Mouse (Mus musculus): ENCODE measurements at regions not wholly inside any gene's neighbourhood (a gene's known extent, or its start where the extent isn't known, plus 50 kb on each side); places are given as distances from the start of the nearest gene placed in this dataset.

DNA sequence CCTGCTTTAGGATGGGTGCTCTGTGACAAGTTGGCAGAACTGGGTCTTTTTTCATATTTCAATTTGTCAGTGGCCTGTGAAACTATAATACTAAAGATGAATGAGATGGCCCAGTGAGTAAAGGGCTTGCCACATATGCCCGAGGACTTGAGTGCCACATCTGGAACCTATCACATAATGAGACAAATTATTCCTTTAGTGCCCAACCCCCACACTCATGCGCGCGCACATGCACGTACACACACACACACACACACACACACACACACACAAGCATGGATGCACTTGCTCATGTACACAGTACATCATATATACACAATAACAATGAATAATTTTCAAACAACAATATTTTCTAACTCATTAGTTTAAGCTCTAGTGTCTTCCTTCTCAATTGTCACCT is 555.9 kb downstream of the Cdh8 start:
- H3K27me3 ChIP-seq (ENCODE audit: control insufficient read depth, insufficient read depth, low read length), result no peaks in the 10 kb centered on the region
- TF ChIP-seq POLR2A (IDR thresholded peaks at IDR 0.05; ENCODE audit: borderline replicate concordance, extremely low read depth, insufficient read depth, insufficient read length), result no peak
- no peaks in the 10 kb centered on the region for H3K4me1 ChIP-seq (ENCODE audit: control insufficient read depth, insufficient read depth, low read length)
- H3K9me3 ChIP-seq (ENCODE audit: control insufficient read depth, low read length), result no peaks in the 10 kb centered on the region
- ATAC-seq (ENCODE audit: low FRiP score, low read depth) (no peak), DNase-seq (ENCODE audit: low spot score) (no peak)
- H3K4me3 ChIP-seq (replicated peaks; ENCODE audit: low read length), result no peak overlapping the region
- no peak overlapping the region for H3K9ac ChIP-seq (ENCODE audit: low read depth, low read length, severe bottlenecking)
- H3K27ac ChIP-seq (replicated peaks; ENCODE audit: low read depth, low read length), result no peak overlapping the region
- WGBS, result 30% methylated on average over 5 of the region's 5 CpGs
- H3K36me3 ChIP-seq (ENCODE audit: control insufficient read depth, insufficient read depth, low read length), result no peaks in the 10 kb centered on the region
- no peak overlapping the region for H3K4me2 ChIP-seq (replicated peaks; ENCODE audit: low read depth, low read length, severe bottlenecking)

DNA sequence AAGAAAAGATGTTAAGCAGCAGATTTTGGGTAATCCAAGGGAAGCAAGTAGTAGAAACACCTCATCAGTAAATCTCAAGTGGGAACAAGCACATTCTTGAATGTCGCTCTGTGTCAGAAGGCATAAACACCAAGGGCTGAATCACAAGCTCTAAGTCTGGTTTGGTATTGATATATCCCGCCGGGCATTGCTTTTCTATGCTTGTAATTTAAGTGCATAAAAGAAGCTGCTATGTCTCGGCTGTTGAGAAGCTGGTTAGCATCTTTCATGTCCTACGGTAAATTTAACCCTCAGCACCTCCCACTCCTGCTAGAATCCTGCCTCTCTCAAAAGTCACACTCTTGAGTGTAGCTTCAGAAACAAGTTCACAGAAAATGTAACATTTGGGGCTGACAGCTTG is 586.8 kb downstream of the Cdh8 start:
- H3K27ac ChIP-seq (replicated peaks; ENCODE audit: low read depth, low read length), result no peak overlapping the region
- no peak for TF ChIP-seq POLR2A (IDR thresholded peaks at IDR 0.05; ENCODE audit: borderline replicate concordance, extremely low read depth, insufficient read depth, insufficient read length)
- DNase-seq (ENCODE audit: low spot score), result peak; percentile 6
- H3K4me3 ChIP-seq (replicated peaks; ENCODE audit: low read length), result no peak overlapping the region
- peak; percentile 55; the same call in 1 of the 2 replicates for ATAC-seq (ENCODE audit: low FRiP score, low read depth)
- no peak overlapping the region for H3K4me2 ChIP-seq (replicated peaks; ENCODE audit: low read depth, low read length, severe bottlenecking)
- no peaks in the 10 kb centered on the region for H3K36me3 ChIP-seq (ENCODE audit: control insufficient read depth, insufficient read depth, low read length)
- 62% methylated on average over 5 of the region's 5 CpGs for WGBS
- H3K4me1 ChIP-seq (ENCODE audit: control insufficient read depth, insufficient read depth, low read length), result no peaks in the 10 kb centered on the region
- no peaks in the 10 kb centered on the region for H3K27me3 ChIP-seq (ENCODE audit: control insufficient read depth, insufficient read depth, low read length)
- H3K9ac ChIP-seq (ENCODE audit: low read depth, low read length, severe bottlenecking), result no peak overlapping the region
- no peaks in the 10 kb centered on the region for H3K9me3 ChIP-seq (ENCODE audit: control insufficient read depth, low read length)

DNA sequence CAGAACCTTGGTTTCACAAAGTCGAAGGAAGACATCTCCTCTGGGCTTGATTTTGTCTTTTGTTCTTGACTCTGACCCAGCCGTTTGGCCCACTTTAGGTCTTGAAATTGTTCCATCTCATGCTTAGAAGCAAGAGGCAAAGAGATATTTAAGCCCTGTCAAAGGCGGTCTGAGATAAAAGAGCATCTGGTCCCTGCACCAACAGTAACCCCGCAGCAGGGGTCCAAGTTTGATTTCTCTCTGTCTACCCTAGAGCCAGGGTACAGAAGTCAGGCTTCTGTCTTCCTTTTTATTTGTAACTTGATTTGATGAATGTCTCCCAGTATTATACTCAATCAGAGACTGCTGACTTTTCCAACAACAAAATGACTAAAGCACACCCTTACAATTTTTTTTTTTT is 587.3 kb downstream of the Cdh8 start:
- no peak overlapping the region for H3K27ac ChIP-seq (replicated peaks; ENCODE audit: low read depth, low read length)
- 65% methylated on average over 4 of the region's 4 CpGs for WGBS

DNA sequence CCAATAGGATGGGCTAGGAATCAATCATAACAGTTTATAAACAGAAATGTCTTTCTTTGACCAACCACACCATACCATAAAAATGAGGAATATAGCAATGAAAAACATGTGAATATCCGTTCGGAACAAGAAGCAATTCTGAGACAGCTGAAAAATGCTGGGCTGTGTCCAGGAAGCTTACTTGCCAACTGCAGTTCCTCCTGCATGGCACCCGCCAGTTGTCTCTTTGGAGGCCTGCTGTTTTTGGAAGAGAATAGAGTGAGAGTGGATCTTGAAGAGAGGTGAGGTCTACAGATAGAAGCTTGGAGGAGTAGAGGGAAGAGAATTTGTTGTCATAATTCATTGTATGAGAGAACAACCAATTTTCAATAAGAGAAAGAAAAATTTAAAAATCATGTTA is 604.3 kb downstream of the Cdh8 start:
- Histone ChIP-seq H3K4me2 (replicated peaks; ENCODE audit: low read depth, low read length, severe bottlenecking) (no peak overlapping the region), H3K27ac (replicated peaks; ENCODE audit: low read depth, low read length) (no peak overlapping the region), H3K36me3 (ENCODE audit: control insufficient read depth, insufficient read depth, low read length) (no peaks in the 10 kb centered on the region), H3K9ac (ENCODE audit: low read depth, low read length, severe bottlenecking) (no peak overlapping the region), H3K4me1 (ENCODE audit: control insufficient read depth, insufficient read depth, low read length) (no peaks in the 10 kb centered on the region), H3K4me3 (replicated peaks; ENCODE audit: low read length) (no peak overlapping the region), H3K9me3 (ENCODE audit: control insufficient read depth, low read length) (no peaks in the 10 kb centered on the region), H3K27me3 (ENCODE audit: control insufficient read depth, insufficient read depth, low read length) (no peaks in the 10 kb centered on the region)
- ATAC-seq (ENCODE audit: low FRiP score, low read depth) (no peak), DNase-seq (ENCODE audit: low spot score) (peak; percentile 3)
- no peak for TF ChIP-seq POLR2A (IDR thresholded peaks at IDR 0.05; ENCODE audit: borderline replicate concordance, extremely low read depth, insufficient read depth, insufficient read length)
- 85% methylated on average over 3 of the region's 3 CpGs for WGBS

More for the DNA sequence above, 587.3 kb downstream of the Cdh8 start:
- no peak overlapping the region for H3K4me3 ChIP-seq (replicated peaks; ENCODE audit: low read length)
- DNase-seq (ENCODE audit: low spot score), result no peak
- no peak for TF ChIP-seq POLR2A (IDR thresholded peaks at IDR 0.05; ENCODE audit: borderline replicate concordance, extremely low read depth, insufficient read depth, insufficient read length)
- H3K27me3 ChIP-seq (ENCODE audit: control insufficient read depth, insufficient read depth, low read length), result no peaks in the 10 kb centered on the region
- H3K36me3 ChIP-seq (ENCODE audit: control insufficient read depth, insufficient read depth, low read length), result no peaks in the 10 kb centered on the region
- H3K9me3 ChIP-seq (ENCODE audit: control insufficient read depth, low read length), result no peaks in the 10 kb centered on the region
- H3K4me2 ChIP-seq (replicated peaks; ENCODE audit: low read depth, low read length, severe bottlenecking), result no peak overlapping the region
- H3K9ac ChIP-seq (ENCODE audit: low read depth, low read length, severe bottlenecking), result no peak overlapping the region
- H3K4me1 ChIP-seq (ENCODE audit: control insufficient read depth, insufficient read depth, low read length), result no peaks in the 10 kb centered on the region
- ATAC-seq (ENCODE audit: low FRiP score, low read depth), result no peak

DNA sequence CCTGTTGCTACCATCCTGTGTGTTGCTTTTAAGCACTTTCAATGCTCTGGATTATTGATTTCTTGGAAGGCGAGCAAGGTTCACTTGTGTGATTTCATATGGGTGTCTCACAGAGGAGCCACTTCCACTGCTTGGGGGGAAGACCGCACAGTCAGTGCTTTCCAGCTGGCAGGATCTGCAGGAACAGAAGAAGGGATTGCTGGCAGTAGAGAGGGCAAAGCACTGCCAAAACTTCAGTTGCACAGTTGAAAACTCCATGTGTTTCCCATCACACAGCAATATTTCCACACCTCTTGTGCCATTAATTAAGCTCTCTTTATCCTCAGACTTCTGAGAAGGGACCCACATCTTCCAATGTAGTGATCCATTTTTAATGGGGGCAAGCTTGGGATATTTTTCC is 618.8 kb downstream of the Cdh8 start:
- H3K9me3 ChIP-seq (ENCODE audit: control insufficient read depth, low read length), result no peaks in the 10 kb centered on the region

DNA sequence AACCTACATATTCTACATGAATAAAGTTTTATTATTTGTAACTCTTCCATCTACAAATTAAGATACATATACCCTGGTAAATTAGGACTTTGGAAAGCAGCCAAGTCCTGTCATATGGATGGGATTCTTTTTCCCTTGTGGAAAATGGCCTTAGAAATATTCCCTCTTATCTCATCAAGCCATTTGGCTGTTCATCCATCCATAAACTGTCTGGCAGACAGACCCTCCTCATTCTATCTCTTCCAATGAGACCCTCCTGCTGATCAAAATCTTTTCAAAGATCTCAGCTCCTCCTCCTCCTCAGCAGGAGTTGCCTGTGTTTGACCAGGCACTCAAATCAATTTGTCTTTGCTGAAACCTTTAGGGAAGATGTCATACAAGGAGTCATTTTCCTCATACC is 649.2 kb downstream of the Cdh8 start:
- Histone ChIP-seq H3K4me2 (replicated peaks; ENCODE audit: low read depth, low read length, severe bottlenecking) (no peak overlapping the region), H3K36me3 (ENCODE audit: control insufficient read depth, insufficient read depth, low read length) (no peaks in the 10 kb centered on the region), H3K4me1 (ENCODE audit: control insufficient read depth, insufficient read depth, low read length) (no peaks in the 10 kb centered on the region), H3K9ac (ENCODE audit: low read depth, low read length, severe bottlenecking) (no peak overlapping the region), H3K27me3 (ENCODE audit: control insufficient read depth, insufficient read depth, low read length) (no peaks in the 10 kb centered on the region), H3K27ac (replicated peaks; ENCODE audit: low read depth, low read length) (no peak overlapping the region), H3K9me3 (ENCODE audit: control insufficient read depth, low read length) (no peaks in the 10 kb centered on the region), H3K4me3 (replicated peaks; ENCODE audit: low read length) (no peak overlapping the region)
- no peak for ATAC-seq (ENCODE audit: low FRiP score, low read depth)
- TF ChIP-seq POLR2A (IDR thresholded peaks at IDR 0.05; ENCODE audit: borderline replicate concordance, extremely low read depth, insufficient read depth, insufficient read length), result no peak
- DNase-seq (ENCODE audit: low spot score), result no peak

More for the DNA sequence above, 618.8 kb downstream of the Cdh8 start:
- Histone ChIP-seq H3K4me2 (replicated peaks; ENCODE audit: low read depth, low read length, severe bottlenecking) (no peak overlapping the region), H3K27ac (replicated peaks; ENCODE audit: low read depth, low read length) (no peak overlapping the region), H3K27me3 (ENCODE audit: control insufficient read depth, insufficient read depth, low read length) (no peaks in the 10 kb centered on the region), H3K36me3 (ENCODE audit: control insufficient read depth, insufficient read depth, low read length) (no peaks in the 10 kb centered on the region), H3K4me1 (ENCODE audit: control insufficient read depth, insufficient read depth, low read length) (no peaks in the 10 kb centered on the region), H3K9ac (ENCODE audit: low read depth, low read length, severe bottlenecking) (no peak overlapping the region), H3K4me3 (replicated peaks; ENCODE audit: low read length) (no peak overlapping the region)
- 76% methylated on average over 2 of the region's 2 CpGs for WGBS
- no peak for TF ChIP-seq POLR2A (IDR thresholded peaks at IDR 0.05; ENCODE audit: borderline replicate concordance, extremely low read depth, insufficient read depth, insufficient read length)
- ATAC-seq (ENCODE audit: low FRiP score, low read depth) (no peak), DNase-seq (ENCODE audit: low spot score) (peak; percentile 3)
